Mouse (Mus musculus) stomach, postnatal 0 days (tissue): ENCODE measurements around the gene Myo10. TPM values are rescaled to one million over a fixed set of nuclear protein-coding genes. Genes with fewer than 3 reads are reported as not detected.

Experiments used
- ATAC-seq: fragments of 200-750 bp; cut with Nextera tagmentation; 2 replicates; pipeline ENCODE4 v1.8.0; 2017; ENCODE audit not compliant: low FRiP score, low TSS enrichment
- DNase-seq: peaks from one replicate; pipeline ENCODE4 v3.0.0-alpha.2; 2016; ENCODE audit warnings: low spot score
- H3K27ac ChIP-seq: fragments of 300-500 bp; sonication (generic); replicated peaks from 2 replicates; pipeline ENCODE4 v1.5.1; 2014; ENCODE audit warnings: mild to moderate bottlenecking, control low read depth
- H3K27me3 ChIP-seq: fragments of 300-500 bp; sonication (generic); 2 replicates; pipeline ENCODE4 v1.6.1; 2014; ENCODE audit warnings: low read length; ENCODE audit not compliant: control insufficient read depth, insufficient read depth
- H3K36me3 ChIP-seq: fragments of 300-500 bp; sonication (generic); 2 replicates; pipeline ENCODE4 v1.6.1; 2014; ENCODE audit warnings: low read length, mixed read lengths; ENCODE audit not compliant: control insufficient read depth, insufficient read depth
- H3K4me1 ChIP-seq: fragments of 300-500 bp; sonication (generic); replicated peaks from 2 replicates; pipeline ENCODE4 v1.6.1; 2014; ENCODE audit warnings: antibody characterized with exemption; ENCODE audit not compliant: control insufficient read depth, insufficient read depth
- H3K4me2 ChIP-seq: fragments of 300-500 bp; sonication (generic); replicated peaks from 2 replicates; pipeline ENCODE4 v1.6.1; 2014; ENCODE audit warnings: low read depth, mild to moderate bottlenecking, control low read depth, moderate library complexity
- H3K4me3 ChIP-seq: fragments of 300-500 bp; sonication (generic); 2 replicates; pipeline ENCODE4 v1.5.1; 2014; ENCODE audit warnings: low read depth, low read length, control low read depth
- H3K9ac ChIP-seq: fragments of 300-500 bp; sonication (generic); 2 replicates; pipeline ENCODE4 v1.6.1; 2014; ENCODE audit warnings: mild to moderate bottlenecking, low read length, control low read depth, mixed read lengths
- H3K9me3 ChIP-seq: fragments of 300-500 bp; sonication (generic); 2 replicates; pipeline ENCODE4 v1.6.1; 2016; ENCODE audit warnings: low read length; ENCODE audit not compliant: control insufficient read depth
- CTCF ChIP-seq: IDR thresholded peaks from 2 replicates; pipeline ENCODE4 v1.5.1; 2016; ENCODE audit warnings: antibody characterized with exemption, low read depth, mild to moderate bottlenecking, moderate library complexity
- EP300 ChIP-seq: optimal IDR thresholded peaks from 2 replicates; pipeline ENCODE3; 2016; ENCODE audit warnings: antibody characterized with exemption
- WGBS: fragments of 180-500 bp; shearing (Covaris S2); extraction: QIAGEN DNeasy Blood & Tissue Kit; methylation state at CpG from one replicate; pipeline ENCODE4 v1.1.7; 2014; 5-methylcytosine and 5-hydroxymethylcytosine counted together
- polyA plus RNA-seq: library from polyadenylated mRNA; unstranded; fragments of >200 nt; fragmentation: Nextera tagmentation; extraction: Ambion mirVana; gene quantifications from 2 replicates; pipeline ENCODE4 v1.2.1, GENCODE M21; 2015

The Myo10 gene
- polyA plus RNA-seq, 1 experiment from 2014 or later = 15.8 TPM

GRCm38 (mm10) chr15:25834282-25834681 lies 212.0 kb downstream of the Myo10 start:
- TF ChIP-seq CTCF (no peak), EP300 (no peak)
- no peaks in the 10 kb centered on the region for H3K27me3 ChIP-seq
- H3K4me1 ChIP-seq = no peaks in the 10 kb centered on the region
- 83% methylated on average over 2 of the region's 2 CpGs for WGBS
- no peak overlapping the region for H3K4me2 ChIP-seq
- H3K36me3 ChIP-seq = no peaks in the 10 kb centered on the region
- ATAC-seq = no peak
- H3K9ac ChIP-seq = no peak overlapping the region
- no peak overlapping the region for H3K27ac ChIP-seq
- no peaks in the 10 kb centered on the region for H3K9me3 ChIP-seq
- no peak for DNase-seq
- H3K4me3 ChIP-seq = no peak overlapping the region

GRCm38 (mm10) chr15:25834920-25835674 lies 212.8 kb downstream of the Myo10 start:
- no peaks in the 10 kb centered on the region for H3K36me3 ChIP-seq
- ATAC-seq = no peak
- no peak overlapping the region for H3K9ac ChIP-seq
- WGBS = 77% methylated on average over 17 of the region's 17 CpGs
- H3K4me3 ChIP-seq = no peak overlapping the region
- H3K4me1 ChIP-seq = no peaks in the 10 kb centered on the region
- TF ChIP-seq CTCF (no peak), EP300 (no peak)
- DNase-seq = no peak
- H3K4me2 ChIP-seq = no peak overlapping the region
- H3K9me3 ChIP-seq = no peaks in the 10 kb centered on the region
- no peaks in the 10 kb centered on the region for H3K27me3 ChIP-seq
- H3K27ac ChIP-seq = no peak overlapping the region

DNA sequence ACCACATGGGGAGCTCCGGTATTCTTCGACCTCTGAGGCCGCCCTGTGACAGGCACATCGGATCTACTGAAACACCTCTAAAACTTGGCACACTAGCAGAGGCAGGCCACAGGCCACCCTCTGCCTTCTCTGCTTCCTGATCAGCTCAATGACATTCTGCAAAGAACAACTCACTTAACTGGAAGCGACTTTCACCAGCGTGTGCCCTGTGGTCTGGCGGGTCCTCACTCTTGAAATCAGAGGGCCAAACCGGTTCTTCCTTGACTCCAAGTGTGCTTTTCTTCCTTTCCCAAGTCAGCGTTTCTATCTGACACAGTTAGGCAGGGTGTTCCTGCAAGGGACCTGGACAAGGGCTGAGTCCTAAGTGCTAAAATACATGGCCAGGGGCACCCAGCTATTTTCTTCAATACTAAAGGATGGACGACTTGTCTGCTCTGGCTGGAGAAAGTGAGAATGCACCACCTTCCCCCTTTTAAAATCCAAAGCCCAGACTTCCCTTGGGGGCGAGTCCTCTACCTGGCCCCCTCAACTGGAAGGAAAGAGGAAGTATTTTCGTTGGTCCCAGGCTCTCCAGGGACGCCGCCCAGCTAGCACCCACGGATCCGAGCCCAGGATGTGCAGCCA lies 220.2 kb downstream of the Myo10 start:
- peak; percentile 28; the same call in 1 of the 2 replicates for ATAC-seq
- WGBS = 15% methylated on average over 16 of the region's 16 CpGs
- Histone ChIP-seq H3K9me3 (no peaks in the 10 kb centered on the region), H3K9ac (peak overlapping the region; percentile 67), H3K4me2 (peak overlapping the region; percentile 90), H3K4me1 (peaks cover 3% of the 10 kb centered on the region; the same call in 1 of the 2 replicates), H3K27ac (peak overlapping the region; percentile 78; the same call in 1 of the 2 replicates), H3K27me3 (no peaks in the 10 kb centered on the region), H3K4me3 (peak overlapping the region; percentile 74), H3K36me3 (no peaks in the 10 kb centered on the region)
- peak; percentile 23 for DNase-seq
- no peak for TF ChIP-seq CTCF
- no peak for TF ChIP-seq EP300

GRCm38 (mm10) chr15:25843086-25843991 lies 221.0 kb downstream of the Myo10 start, which contains the start of gene Retreg1:
Gene Retreg1 (plus strand): TSS chr15:25843180.
- TF ChIP-seq CTCF (peak; percentile 24; the same call in 1 of the 2 replicates), EP300 (no peak)
- whole genome bisulfite sequencing = under 1% methylated on average over 52 of the region's 72 CpGs
- H3K4me1 ChIP-seq = peaks cover 3% of the 10 kb centered on the region; the same call in 1 of the 2 replicates
- peak within 1 kb of the TSS; percentile 90 for H3K4me2 ChIP-seq
- peak within 1 kb of the TSS; percentile 74 for H3K4me3 ChIP-seq
- H3K27ac ChIP-seq = peak within 1 kb of the TSS; percentile 78
- ATAC-seq (peak; percentile 97), DNase-seq (peak; percentile 89)
- H3K9me3 ChIP-seq = no peaks in the 10 kb centered on the region
- peak within 1 kb of the TSS; percentile 67 for H3K9ac ChIP-seq
- H3K27me3 ChIP-seq = no peaks in the 10 kb centered on the region
- no peaks in the 10 kb centered on the region for H3K36me3 ChIP-seq

DNA sequence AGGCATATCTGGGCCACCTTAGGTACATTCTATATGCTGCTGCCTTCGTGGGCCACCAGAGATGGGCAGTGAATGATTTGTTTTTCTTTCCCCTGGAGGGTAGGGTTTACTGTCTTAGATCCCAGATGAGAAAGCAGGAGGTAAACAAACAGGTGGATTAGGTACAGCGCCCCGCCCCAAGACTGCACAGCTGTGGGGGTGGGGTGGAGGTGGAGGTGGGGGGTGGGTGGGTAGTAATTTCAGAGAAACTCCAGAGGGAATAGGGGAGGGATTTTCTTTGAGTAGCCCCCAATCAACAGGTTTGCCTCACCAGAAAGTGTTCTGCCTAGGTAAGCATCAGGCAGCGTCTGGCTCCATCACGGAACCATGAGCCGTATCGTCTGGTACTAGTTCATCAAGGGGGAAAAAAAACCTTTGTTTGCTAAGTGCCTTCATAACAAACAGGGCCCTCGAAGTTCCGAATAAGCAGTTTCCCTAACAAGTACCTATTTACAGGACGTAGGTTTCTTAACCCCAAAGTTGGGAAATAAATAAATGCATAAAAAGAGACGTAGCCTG lies 221.8 kb downstream of the Myo10 start:
- 21% methylated on average over 11 of the region's 11 CpGs for WGBS
- TF ChIP-seq CTCF (no peak), EP300 (no peak)
- Histone ChIP-seq H3K27me3 (no peaks in the 10 kb centered on the region), H3K4me1 (peaks cover 3% of the 10 kb centered on the region; the same call in 1 of the 2 replicates), H3K9me3 (no peaks in the 10 kb centered on the region), H3K27ac (no peak overlapping the region), H3K4me3 (peak overlapping the region; percentile 74), H3K36me3 (no peaks in the 10 kb centered on the region), H3K9ac (no peak overlapping the region), H3K4me2 (peak overlapping the region; percentile 90)
- ATAC-seq (no peak), DNase-seq (no peak)
